Mouse (Mus musculus) hindbrain, embryonic 16.5 days (tissue): ENCODE data around the gene Gm49354. TPM values are rescaled to one million over a fixed set of nuclear protein-coding genes. Genes with fewer than 3 reads are reported as not detected.

Experiments used
- ATAC-seq: fragments of 200-750 bp; cut with Nextera tagmentation; 2 replicates; pipeline ENCODE4 v1.8.0; 2017; ENCODE audit warnings: moderate TSS enrichment, moderate library complexity
- H3K27ac ChIP-seq: fragments of 300-500 bp; sonication (generic); 2 replicates; pipeline ENCODE4 v1.5.1; 2014; ENCODE audit warnings: low read depth, mild to moderate bottlenecking, control low read depth, low read length, moderate library complexity
- H3K27me3 ChIP-seq: fragments of 300-500 bp; sonication (generic); replicated peaks from 2 replicates; pipeline ENCODE4 v1.6.1; 2014; ENCODE audit warnings: low read length; ENCODE audit not compliant: control insufficient read depth, insufficient read depth
- H3K36me3 ChIP-seq: fragments of 300-500 bp; sonication (generic); 2 replicates; pipeline ENCODE4 v1.6.1; 2014; ENCODE audit warnings: mild to moderate bottlenecking, low read length, moderate library complexity, mixed read lengths; ENCODE audit not compliant: control insufficient read depth, insufficient read depth
- H3K4me1 ChIP-seq: fragments of 300-500 bp; sonication (generic); 2 replicates; pipeline ENCODE4 v1.6.1; 2014; ENCODE audit warnings: low read depth, low read length; ENCODE audit not compliant: control insufficient read depth, insufficient read depth
- H3K4me2 ChIP-seq: fragments of 300-500 bp; sonication (generic); 2 replicates; pipeline ENCODE4 v1.6.1; 2014; ENCODE audit warnings: mild to moderate bottlenecking, low read length, control low read depth, moderate library complexity
- H3K4me3 ChIP-seq: fragments of 300-500 bp; sonication (generic); 2 replicates; pipeline ENCODE4 v1.5.1; 2014; ENCODE audit warnings: mild to moderate bottlenecking, low read length, control low read depth, moderate library complexity
- H3K9ac ChIP-seq: fragments of 300-500 bp; sonication (generic); 2 replicates; pipeline ENCODE4 v1.6.1; 2014; ENCODE audit warnings: low read depth, mild to moderate bottlenecking, control low read depth, low read length, moderate library complexity
- H3K9me3 ChIP-seq: fragments of 300-500 bp; sonication (generic); 2 replicates; pipeline ENCODE4 v1.6.1; 2014; ENCODE audit warnings: mild to moderate bottlenecking, low read length, moderate library complexity; ENCODE audit not compliant: control insufficient read depth
- WGBS: fragments of 180-500 bp; shearing (Covaris S2); extraction: QIAGEN DNeasy Blood & Tissue Kit; methylation state at CpG from one replicate; pipeline ENCODE4 v1.1.7; 2014; 5-methylcytosine and 5-hydroxymethylcytosine counted together
- polyA plus RNA-seq: library from polyadenylated mRNA; unstranded; fragments of >200 nt; fragmentation: Nextera tagmentation; extraction: Ambion mirVana; gene quantifications from 2 replicates; pipeline ENCODE4 v1.2.1, GENCODE M21; 2015

Gm49354 gene
- polyA plus RNA-seq, 1 experiment from 2014 or later, result not detected

- peak overlapping the region; percentile 99 for H3K27ac ChIP-seq
- peak overlapping the region; percentile 95; the same call in 1 of the 2 replicates for H3K4me3 ChIP-seq
- WGBS, result 73% methylated on average over 9 of the region's 9 CpGs
- H3K36me3 ChIP-seq, result peaks cover 10% of the 10 kb centered on the region
- peaks cover 33% of the 10 kb centered on the region for H3K4me1 ChIP-seq
- H3K4me2 ChIP-seq, result peak overlapping the region; percentile 79
- ATAC-seq, result no peak
- peak overlapping the region; percentile 31; the same call in 1 of the 2 replicates for H3K9ac ChIP-seq
- no peaks in the 10 kb centered on the region for H3K9me3 ChIP-seq
- no peaks in the 10 kb centered on the region for H3K27me3 ChIP-seq
These were observed 11.2 kb downstream of the Gm49354 start for GRCm38 (mm10) chr13:59770847-59771246.

- no peaks in the 10 kb centered on the region for H3K27me3 ChIP-seq
- WGBS, result under 1% methylated on average over 28 of the region's 28 CpGs
These were observed 11.9 kb downstream of the Gm49354 start for GRCm38 (mm10) chr13:59770164-59770562.

GRCm38 (mm10) chr13:59769296-59770163 lies 12.5 kb downstream of the Gm49354 start, which contains the start of gene Isca1:
Gene Isca1, minus strand, starts transcription at chr13:59769810.
- peaks cover 7% of the 10 kb centered on the region for H3K36me3 ChIP-seq
- peak within 1 kb of the TSS; percentile 80 for H3K4me2 ChIP-seq
- H3K4me1 ChIP-seq, result peaks cover 33% of the 10 kb centered on the region
- H3K27ac ChIP-seq, result peak within 1 kb of the TSS; percentile 99
- no peaks in the 10 kb centered on the region for H3K9me3 ChIP-seq
- no peaks in the 10 kb centered on the region for H3K27me3 ChIP-seq
- ATAC-seq, result peak; percentile 97
- peak within 1 kb of the TSS; percentile 95 for H3K4me3 ChIP-seq
- peak within 1 kb of the TSS; percentile 88 for H3K9ac ChIP-seq
- under 1% methylated on average over 71 of the region's 91 CpGs for WGBS

More at GRCm38 (mm10) chr13:59770164-59770562, 11.9 kb downstream of the Gm49354 start:
- peak overlapping the region; percentile 99 for H3K27ac ChIP-seq
- peak overlapping the region; percentile 88 for H3K9ac ChIP-seq
- peaks cover 8% of the 10 kb centered on the region for H3K36me3 ChIP-seq
- peak overlapping the region; percentile 95 for H3K4me3 ChIP-seq
- peak overlapping the region; percentile 79 for H3K4me2 ChIP-seq
- peak; percentile 84 for ATAC-seq
- no peaks in the 10 kb centered on the region for H3K9me3 ChIP-seq
- peaks cover 33% of the 10 kb centered on the region for H3K4me1 ChIP-seq

- peaks cover 7% of the 10 kb centered on the region for H3K36me3 ChIP-seq
- peak overlapping the region; percentile 95 for H3K4me3 ChIP-seq
- 33% methylated on average over 13 of the region's 13 CpGs for WGBS
- no peaks in the 10 kb centered on the region for H3K9me3 ChIP-seq
- no peak overlapping the region for H3K27ac ChIP-seq
- ATAC-seq, result no peak
- H3K4me2 ChIP-seq, result peak overlapping the region; percentile 80
- H3K9ac ChIP-seq, result peak overlapping the region; percentile 12; the same call in 1 of the 2 replicates
- no peaks in the 10 kb centered on the region for H3K27me3 ChIP-seq
- H3K4me1 ChIP-seq, result peaks cover 33% of the 10 kb centered on the region
These were observed 13.5 kb downstream of the Gm49354 start for GRCm38 (mm10) chr13:59768531-59768930.

- 80% methylated on average over 11 of the region's 11 CpGs for WGBS
- no peak for ATAC-seq
- Histone ChIP-seq H3K4me3 (no peak overlapping the region), H3K9me3 (no peaks in the 10 kb centered on the region), H3K4me1 (peaks cover 33% of the 10 kb centered on the region), H3K36me3 (peaks cover 4% of the 10 kb centered on the region; the same call in 1 of the 2 replicates), H3K4me2 (0 out of 2 replicates have a peak overlapping the region, but pooled peaks have one; percentile 0), H3K27me3 (no peaks in the 10 kb centered on the region), H3K27ac (0 out of 2 replicates have a peak overlapping the region, but pooled peaks have one; percentile 31), H3K9ac (no peak overlapping the region)
These were observed 15.1 kb downstream of the Gm49354 start for GRCm38 (mm10) chr13:59766786-59767515.

GRCm38 (mm10) chr13:59762791-59763190 lies 19.3 kb downstream of the Gm49354 start:
- Histone ChIP-seq H3K9me3 (no peaks in the 10 kb centered on the region), H3K36me3 (peaks cover 10% of the 10 kb centered on the region), H3K4me3 (no peak overlapping the region), H3K9ac (no peak overlapping the region), H3K27me3 (no peaks in the 10 kb centered on the region), H3K27ac (no peak overlapping the region), H3K4me2 (no peak overlapping the region), H3K4me1 (peaks cover 14% of the 10 kb centered on the region)
- 93% methylated on average over 7 of the region's 7 CpGs for WGBS
- ATAC-seq, result no peak

GRCm38 (mm10) chr13:59756906-59757305 lies 25.1 kb downstream of the Gm49354 start:
- Histone ChIP-seq H3K27me3 (no peaks in the 10 kb centered on the region), H3K27ac (no peak overlapping the region), H3K4me1 (no peaks in the 10 kb centered on the region), H3K9ac (no peak overlapping the region), H3K4me3 (no peak overlapping the region), H3K4me2 (no peak overlapping the region), H3K36me3 (peaks cover 15% of the 10 kb centered on the region), H3K9me3 (no peaks in the 10 kb centered on the region)
- 92% methylated on average over 7 of the region's 7 CpGs for WGBS
- no peak for ATAC-seq

GRCm38 (mm10) chr13:59750310-59750709 lies 31.7 kb downstream of the Gm49354 start:
- H3K27ac ChIP-seq, result no peak overlapping the region
- no peak overlapping the region for H3K4me3 ChIP-seq
- WGBS, result 91% methylated on average over 12 of the region's 12 CpGs
- H3K27me3 ChIP-seq, result no peaks in the 10 kb centered on the region
- no peaks in the 10 kb centered on the region for H3K4me1 ChIP-seq
- no peak for ATAC-seq
- H3K4me2 ChIP-seq, result no peak overlapping the region
- peaks cover 6% of the 10 kb centered on the region for H3K36me3 ChIP-seq
- H3K9ac ChIP-seq, result no peak overlapping the region
- no peaks in the 10 kb centered on the region for H3K9me3 ChIP-seq

- no peak within 1 kb of the TSS for H3K4me3 ChIP-seq
- 74% methylated on average over 9 of the region's 9 CpGs for WGBS
- ATAC-seq, result no peak
- H3K4me2 ChIP-seq, result no peak within 1 kb of the TSS
- H3K4me1 ChIP-seq, result no peaks in the 10 kb centered on the region
- no peak within 1 kb of the TSS for H3K9ac ChIP-seq
- H3K36me3 ChIP-seq, result no peaks in the 10 kb centered on the region
- no peak within 1 kb of the TSS for H3K27ac ChIP-seq
- no peaks in the 10 kb centered on the region for H3K9me3 ChIP-seq
- H3K27me3 ChIP-seq, result no peaks in the 10 kb centered on the region
These were observed 35.3 kb downstream of the Gm49354 start, which contains the start of gene 1700014D04Rik for GRCm38 (mm10) chr13:59746711-59747110. Gene 1700014D04Rik, minus strand, starts transcription at chr13:59746752.
